Mouse (Mus musculus) lung, postnatal 25 days (tissue): Measurements from ENCODE around the gene Nrtn.

Source experiments
- DNase-seq: peaks from one replicate; pipeline ENCODE4 v3.0.0; 2022; ENCODE audit warnings: low spot score

Gene Nrtn

GRCm38 (mm10) chr17:56722441-56722840, 34.9 kb downstream of the Nrtn start:
- no peak for DNase-seq

- peak; percentile 95 for DNase-seq
Observed at GRCm38 (mm10) chr17:56717363-56718058, 39.8 kb downstream of the Nrtn start, which contains the start of the genes Ndufa11 and Vmac. Gene Ndufa11, plus strand, starts transcription at chr17:56717767. Gene Vmac, minus strand, starts transcription at chr17:56718022.

- DNase-seq: peak; percentile 98
Observed at GRCm38 (mm10) chr17:56716655-56717362, 40.5 kb downstream of the Nrtn start.

- DNase-seq: no peak
Observed at GRCm38 (mm10) chr17:56715914-56716654, 41.2 kb downstream of the Nrtn start.

- no peak for DNase-seq
Observed at GRCm38 (mm10) chr17:56715360-56715759, 42.0 kb downstream of the Nrtn start.

GRCm38 (mm10) chr17:56709708-56710107, 47.6 kb downstream of the Nrtn start:
- no peak for DNase-seq

- DNase-seq: no peak
Observed at GRCm38 (mm10) chr17:56708692-56709091, 48.6 kb downstream of the Nrtn start.

- no peak for DNase-seq
Observed at GRCm38 (mm10) chr17:56706515-56706914, 50.8 kb downstream of the Nrtn start.

- no peak for DNase-seq
Observed at GRCm38 (mm10) chr17:56703038-56703437, 54.3 kb downstream of the Nrtn start.
